Mouse (Mus musculus): ENCODE results near the gene Arpc2. TPM values are rescaled to one million over a fixed set of nuclear protein-coding genes. Genes with fewer than 3 reads are reported as not detected.

Gene Arpc2
- total RNA-seq, 1 experiment from 2014 or later, result 345 TPM

DNA sequence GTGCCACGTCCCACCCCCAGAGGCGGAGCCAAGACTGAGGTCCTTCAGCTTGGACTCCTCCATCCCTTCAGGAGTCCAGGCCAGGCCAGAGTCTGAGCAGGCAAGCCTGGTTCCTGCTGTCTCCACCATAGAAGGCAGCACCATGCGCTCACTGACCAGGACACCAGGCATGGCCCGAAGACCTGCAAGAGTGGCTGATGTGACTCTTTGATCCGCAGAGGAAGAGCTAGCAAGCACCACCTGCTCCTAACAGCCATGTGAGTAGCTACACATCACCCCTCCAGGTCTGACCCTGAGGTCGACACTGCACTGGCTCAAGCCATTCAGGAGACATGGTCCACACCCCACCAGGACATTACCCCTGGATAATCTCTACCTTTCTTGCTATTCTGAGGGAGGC is 41.2 kb downstream of the Arpc2 start:
- no peak for ATAC-seq (replicated peaks in 1 of 2; ENCODE audit: insufficient read depth in 1 of 2, low FRiP score in 2 of 2, low TSS enrichment in 1 of 2, low read depth in 1 of 2, poor library complexity in 2 of 2, severe bottlenecking in 2 of 2)

DNA sequence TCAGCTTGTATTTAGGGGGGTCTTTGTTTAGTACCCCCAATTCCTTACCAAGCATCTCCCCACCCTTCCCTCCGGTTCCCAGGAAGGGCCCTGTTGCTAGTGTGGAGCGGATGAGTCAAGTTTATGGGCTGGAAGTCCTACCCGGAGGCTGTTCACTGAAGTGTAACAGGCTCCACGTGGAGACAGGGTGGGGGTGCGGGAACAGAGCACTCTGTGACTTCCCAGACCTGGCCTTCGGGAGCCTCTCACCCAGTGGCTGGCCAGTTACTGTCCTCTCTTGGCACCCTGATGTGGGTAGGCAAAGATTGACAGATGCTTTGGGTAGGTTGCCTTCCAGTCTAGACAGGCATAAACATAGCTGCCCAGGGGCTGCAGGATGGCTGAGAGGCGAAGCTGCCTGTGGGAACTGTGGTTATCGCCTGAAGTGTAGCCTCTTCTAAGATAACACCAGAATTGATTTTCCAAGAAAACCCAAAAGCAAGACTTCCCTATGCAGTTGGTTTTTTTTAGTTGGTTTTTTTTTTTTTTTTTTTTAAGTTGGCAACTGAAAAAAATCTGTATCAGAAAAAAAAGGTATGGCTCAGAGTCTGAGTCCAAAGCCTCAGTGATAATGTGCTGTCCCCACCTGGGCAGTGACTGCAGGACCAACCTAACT is 42.1 kb downstream of the Arpc2 start:
- no peak for ATAC-seq (replicated peaks in 1 of 2; ENCODE audit: insufficient read depth in 1 of 2, low FRiP score in 2 of 2, low TSS enrichment in 1 of 2, low read depth in 1 of 2, poor library complexity in 2 of 2, severe bottlenecking in 2 of 2)

- no peak for ATAC-seq (replicated peaks in 1 of 2; ENCODE audit: insufficient read depth in 1 of 2, low FRiP score in 2 of 2, low TSS enrichment in 1 of 2, low read depth in 1 of 2, poor library complexity in 2 of 2, severe bottlenecking in 2 of 2)
Measured at GRCm38 (mm10) chr1:74278538-74278937, 42.7 kb downstream of the Arpc2 start, which contains the start of gene Gpbar1. Gpbar1 (plus strand) TSS chr1:74278550.

DNA sequence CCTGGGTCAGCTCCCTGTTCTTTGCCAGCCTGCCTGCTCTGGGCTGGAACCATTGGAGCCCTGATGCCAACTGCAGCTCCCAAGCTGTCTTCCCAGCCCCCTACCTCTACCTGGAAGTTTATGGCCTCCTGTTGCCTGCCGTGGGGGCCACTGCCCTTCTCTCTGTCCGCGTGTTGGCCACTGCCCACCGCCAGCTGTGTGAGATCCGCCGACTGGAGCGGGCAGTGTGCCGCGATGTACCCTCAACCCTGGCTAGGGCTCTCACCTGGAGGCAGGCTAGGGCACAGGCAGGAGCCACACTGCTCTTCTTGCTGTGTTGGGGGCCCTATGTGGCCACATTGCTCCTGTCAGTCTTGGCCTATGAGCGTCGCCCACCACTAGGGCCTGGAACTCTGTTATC is 43.1 kb downstream of the Arpc2 start:
- no peak for ATAC-seq (replicated peaks in 1 of 2; ENCODE audit: insufficient read depth in 1 of 2, low FRiP score in 2 of 2, low TSS enrichment in 1 of 2, low read depth in 1 of 2, poor library complexity in 2 of 2, severe bottlenecking in 2 of 2)

- ATAC-seq (replicated peaks in 1 of 2; ENCODE audit: insufficient read depth in 1 of 2, low FRiP score in 2 of 2, low TSS enrichment in 1 of 2, low read depth in 1 of 2, poor library complexity in 2 of 2, severe bottlenecking in 2 of 2), result no peak
Measured at GRCm38 (mm10) chr1:74280591-74281325, 44.9 kb downstream of the Arpc2 start.

DNA sequence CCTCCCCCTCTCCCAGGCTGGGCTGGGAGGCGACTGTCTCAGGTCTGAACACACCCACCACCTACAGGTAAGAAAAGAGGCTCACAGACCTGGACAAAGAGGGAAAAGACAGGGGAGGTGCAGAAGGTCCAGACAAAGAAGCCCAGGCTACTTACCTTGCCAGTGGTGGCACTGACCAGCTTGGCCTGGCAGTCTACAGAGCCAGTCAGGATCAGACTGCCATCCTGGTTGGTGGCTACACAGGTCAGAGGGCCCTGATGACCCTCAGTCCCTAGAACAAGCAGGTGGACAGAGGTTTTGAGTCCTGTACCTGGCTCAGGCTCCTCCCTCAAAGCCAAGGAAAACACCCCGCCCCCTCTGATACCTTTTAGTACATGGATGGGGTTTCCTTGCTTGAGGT is 45.5 kb downstream of the Arpc2 start:
- no peak for ATAC-seq (replicated peaks in 1 of 2; ENCODE audit: insufficient read depth in 1 of 2, low FRiP score in 2 of 2, low TSS enrichment in 1 of 2, low read depth in 1 of 2, poor library complexity in 2 of 2, severe bottlenecking in 2 of 2)

GRCm38 (mm10) chr1:74281886-74282285 is 46.0 kb downstream of the Arpc2 start:
- no peak for ATAC-seq (replicated peaks in 1 of 2; ENCODE audit: insufficient read depth in 1 of 2, low FRiP score in 2 of 2, low TSS enrichment in 1 of 2, low read depth in 1 of 2, poor library complexity in 2 of 2, severe bottlenecking in 2 of 2)

DNA sequence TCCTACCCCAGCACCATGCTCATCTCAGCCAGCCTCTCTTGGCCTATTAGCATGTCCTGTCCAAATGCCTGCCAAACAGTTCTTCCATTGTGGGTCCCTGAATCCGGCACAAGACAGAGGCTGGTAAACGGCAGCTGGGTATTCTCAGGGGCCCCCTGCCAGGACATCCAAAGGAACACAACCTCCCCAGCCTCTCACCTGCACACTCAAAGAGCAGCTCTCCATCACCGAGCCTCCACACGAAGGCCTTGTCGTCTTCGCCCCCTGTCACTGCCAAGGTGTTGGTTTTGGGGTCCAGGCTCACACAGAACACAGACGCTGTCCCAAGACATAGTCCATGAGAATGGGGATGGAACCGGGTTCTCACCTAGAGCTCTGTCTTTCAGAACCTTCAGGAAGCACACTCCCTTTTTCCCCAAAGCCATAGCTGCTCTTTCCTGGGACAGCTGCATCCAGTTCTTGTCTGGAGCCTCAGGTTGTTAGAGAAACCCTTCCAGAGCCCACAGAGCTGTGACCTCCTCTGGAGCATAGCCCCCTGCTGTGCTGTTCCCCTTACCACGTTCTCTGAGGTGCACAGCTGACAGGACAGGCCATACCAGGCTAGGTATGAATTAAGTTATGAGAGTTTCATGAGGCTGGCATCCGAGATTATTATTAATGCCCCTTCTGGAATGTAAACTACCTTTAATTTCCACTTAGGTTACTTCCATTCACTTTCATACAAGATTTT is 47.2 kb downstream of the Arpc2 start:
- no peak for ATAC-seq (replicated peaks in 1 of 2; ENCODE audit: insufficient read depth in 1 of 2, low FRiP score in 2 of 2, low TSS enrichment in 1 of 2, low read depth in 1 of 2, poor library complexity in 2 of 2, severe bottlenecking in 2 of 2)

- peak in 1 of 2 experiments; percentile 11; a peak in 2 of 4 replicates for ATAC-seq (replicated peaks in 1 of 2; ENCODE audit: insufficient read depth in 1 of 2, low FRiP score in 2 of 2, low TSS enrichment in 1 of 2, low read depth in 1 of 2, poor library complexity in 2 of 2, severe bottlenecking in 2 of 2)
Measured at GRCm38 (mm10) chr1:74283686-74284463, 48.0 kb downstream of the Arpc2 start.

DNA sequence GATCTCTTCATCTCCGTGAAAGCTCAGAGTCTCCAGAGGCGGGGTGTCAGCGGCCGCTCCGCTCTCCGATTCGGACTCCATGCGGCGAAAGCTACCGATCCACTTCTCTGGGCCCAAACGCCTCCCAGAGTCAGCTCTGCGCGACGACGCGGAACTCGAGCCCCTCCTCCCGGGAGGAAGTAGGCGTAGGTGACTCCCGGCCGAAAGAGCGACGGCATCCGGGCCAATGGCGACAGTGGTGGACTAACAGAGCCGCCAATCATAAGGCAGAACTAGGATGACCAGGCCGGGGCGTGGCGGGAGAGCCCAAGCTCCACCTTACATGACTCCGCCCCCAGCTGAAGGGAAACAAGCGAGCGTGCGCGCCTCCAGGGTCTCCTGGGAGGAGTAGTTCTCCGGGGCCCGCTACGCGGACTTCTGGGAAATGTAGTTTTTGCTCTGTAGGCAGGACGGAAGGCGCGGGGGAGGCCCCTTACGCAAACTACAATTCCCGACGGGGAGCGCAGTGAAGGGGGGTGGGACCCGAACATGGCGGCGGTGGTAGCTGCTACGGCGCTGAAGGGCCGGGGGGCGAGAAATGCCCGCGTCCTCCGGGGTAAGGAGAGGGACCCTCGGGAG is 48.8 kb downstream of the Arpc2 start, which contains the start of the genes Aamp and Pnkd:
TSS of gene Aamp (minus strand) at position 196 of the 618 bp plus-strand sequence.
TSS of gene Pnkd (plus strand) at position 388 of the 618 bp plus-strand sequence.
- peak; percentile 92 to 94 for ATAC-seq (replicated peaks in 1 of 2; ENCODE audit: insufficient read depth in 1 of 2, low FRiP score in 2 of 2, low TSS enrichment in 1 of 2, low read depth in 1 of 2, poor library complexity in 2 of 2, severe bottlenecking in 2 of 2)

GRCm38 (mm10) chr1:74285212-74286010 is 49.5 kb downstream of the Arpc2 start:
- ATAC-seq (replicated peaks in 1 of 2; ENCODE audit: insufficient read depth in 1 of 2, low FRiP score in 2 of 2, low TSS enrichment in 1 of 2, low read depth in 1 of 2, poor library complexity in 2 of 2, severe bottlenecking in 2 of 2), result no peak

DNA sequence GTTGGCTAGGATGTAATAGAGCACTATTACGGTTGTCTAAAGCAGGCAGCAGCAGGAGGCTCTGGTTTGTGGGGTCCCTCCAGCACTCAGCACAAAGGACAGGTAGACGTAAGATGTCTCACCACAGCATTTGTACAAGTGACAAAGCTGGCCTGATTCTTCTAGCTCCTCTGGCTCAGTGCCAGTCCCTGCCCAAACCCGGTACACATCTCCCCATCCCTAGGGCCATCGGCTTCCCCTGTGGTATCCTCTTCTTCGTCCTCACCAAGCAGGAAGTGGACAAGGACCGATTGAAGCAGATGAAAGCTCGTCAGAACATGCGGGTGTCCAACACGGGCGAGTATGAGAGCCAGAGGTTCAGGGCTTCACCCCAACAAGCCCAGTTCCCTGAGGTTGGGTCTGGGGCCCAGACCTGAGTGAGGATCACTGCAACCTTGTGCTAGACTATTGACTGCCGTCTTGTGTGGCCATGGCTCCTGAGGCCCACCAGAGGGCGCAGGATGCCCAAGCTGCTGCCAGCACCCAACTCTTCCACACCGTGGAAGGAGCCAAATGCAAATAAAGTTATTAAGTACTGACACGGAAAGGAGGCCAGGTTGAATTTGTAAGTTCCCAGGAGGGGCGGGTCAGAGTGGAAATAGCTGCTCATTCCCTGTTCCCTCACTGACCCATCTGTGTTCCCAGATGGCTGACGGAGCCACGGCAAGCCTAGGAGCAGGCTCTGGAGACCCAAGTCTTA is 51.2 kb downstream of the Arpc2 start:
- ATAC-seq (replicated peaks in 1 of 2; ENCODE audit: insufficient read depth in 1 of 2, low FRiP score in 2 of 2, low TSS enrichment in 1 of 2, low read depth in 1 of 2, poor library complexity in 2 of 2, severe bottlenecking in 2 of 2), result peak in 1 of 2 experiments; percentile 26; a peak in 1 of 4 replicates

- ATAC-seq (replicated peaks in 1 of 2; ENCODE audit: insufficient read depth in 1 of 2, low FRiP score in 2 of 2, low TSS enrichment in 1 of 2, low read depth in 1 of 2, poor library complexity in 2 of 2, severe bottlenecking in 2 of 2), result no peak
Measured at GRCm38 (mm10) chr1:74288327-74288726, 52.4 kb downstream of the Arpc2 start.

GRCm38 (mm10) chr1:74289248-74289647 is 53.4 kb downstream of the Arpc2 start:
- no peak for ATAC-seq (replicated peaks in 1 of 2; ENCODE audit: insufficient read depth in 1 of 2, low FRiP score in 2 of 2, low TSS enrichment in 1 of 2, low read depth in 1 of 2, poor library complexity in 2 of 2, severe bottlenecking in 2 of 2)

DNA sequence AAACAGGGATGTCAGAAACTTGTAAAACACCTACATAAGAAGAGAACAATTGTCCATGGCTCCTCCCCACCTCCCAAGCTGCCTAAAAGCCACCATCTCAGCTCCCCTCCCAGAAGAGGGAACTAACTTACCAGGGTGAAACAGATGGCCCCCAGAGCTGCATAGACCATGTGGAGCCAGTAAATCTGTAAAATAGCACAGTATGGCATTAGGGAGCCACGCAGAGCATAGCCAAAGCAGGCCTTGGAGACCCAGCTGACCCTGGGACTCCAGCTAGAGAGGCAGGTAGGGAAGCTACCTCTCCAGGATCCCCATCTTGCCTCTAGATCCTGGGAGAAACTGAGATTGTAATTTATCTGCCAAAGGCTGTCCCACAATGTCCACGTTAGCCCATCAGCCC is 53.9 kb downstream of the Arpc2 start:
- no peak for ATAC-seq (replicated peaks in 1 of 2; ENCODE audit: insufficient read depth in 1 of 2, low FRiP score in 2 of 2, low TSS enrichment in 1 of 2, low read depth in 1 of 2, poor library complexity in 2 of 2, severe bottlenecking in 2 of 2)

GRCm38 (mm10) chr1:74290141-74290540 is 54.3 kb downstream of the Arpc2 start:
- no peak for ATAC-seq (replicated peaks in 1 of 2; ENCODE audit: insufficient read depth in 1 of 2, low FRiP score in 2 of 2, low TSS enrichment in 1 of 2, low read depth in 1 of 2, poor library complexity in 2 of 2, severe bottlenecking in 2 of 2)
